In genomic region chr9:21265000-21265561, GRCm38 (mm10) we compare ENCODE assay signal across 7 mouse cellular contexts. TPM values are rescaled to one million over a fixed set of nuclear protein-coding genes. Genes with fewer than 3 reads are reported as not detected.
DNase-seq lines count a peak whose midpoint lies in the region; ATAC-seq lines count a peak whose summit lies in the region.

TSS of gene Atg4d (plus strand) at chr9:21265293.

- peak within 1 kb of the TSS; percentile 81 for H3K9ac ChIP-seq in intestine, embryonic 16.5 days (ENCODE audit: low read depth, low read length)
- H3K9ac ChIP-seq in midbrain, embryonic 11.5 days (ENCODE audit: low read length), result peak within 1 kb of the TSS; percentile 95

- H3K36me3 ChIP-seq in intestine, embryonic 16.5 days (ENCODE audit: control insufficient read depth, insufficient read depth, low read length), result peaks cover 11% of the 10 kb centered on the region
- H3K36me3 ChIP-seq in midbrain, embryonic 11.5 days (ENCODE audit: control insufficient read depth, insufficient read depth, low read length), result peaks cover 3% of the 10 kb centered on the region

- H3K27me3 ChIP-seq in intestine, embryonic 16.5 days (replicated peaks; ENCODE audit: control insufficient read depth, insufficient read depth, low read length), result no peaks in the 10 kb centered on the region
- H3K27me3 ChIP-seq in midbrain, embryonic 11.5 days (ENCODE audit: control insufficient read depth, insufficient read depth, low read length), result no peaks in the 10 kb centered on the region

- peaks cover 31% of the 10 kb centered on the region for H3K4me1 ChIP-seq in intestine, embryonic 16.5 days (ENCODE audit: control insufficient read depth, insufficient read depth, low read length)
- peaks cover 16% of the 10 kb centered on the region for H3K4me1 ChIP-seq in midbrain, embryonic 11.5 days (ENCODE audit: control insufficient read depth, insufficient read depth, low read length)

- H3K9me3 ChIP-seq in intestine, embryonic 16.5 days (ENCODE audit: control insufficient read depth, low read length), result no peaks in the 10 kb centered on the region
- no peaks in the 10 kb centered on the region for H3K9me3 ChIP-seq in midbrain, embryonic 11.5 days (ENCODE audit: control insufficient read depth, low read length)

- ATAC-seq in intestine, embryonic 16.5 days, result peak; percentile 97
- peak; percentile 99 for ATAC-seq in midbrain, embryonic 11.5 days (ENCODE audit: low FRiP score)

- H3K27ac ChIP-seq in intestine, embryonic 16.5 days (ENCODE audit: low read length), result peak within 1 kb of the TSS; percentile 88
- peak within 1 kb of the TSS; percentile 54 for H3K27ac ChIP-seq in midbrain, embryonic 11.5 days (ENCODE audit: low read depth, low read length)

- intact Hi-C loops in left cerebral cortex, postnatal 36 days (cut with DNase I), result loop anchor here (2.0 kb wide), 1 partner anchor 26 kb away; the partner anchor contains the start of gene Keap1

- peak within 1 kb of the TSS; percentile 68 for H3K4me3 ChIP-seq in intestine, embryonic 16.5 days (ENCODE audit: low read length)
- H3K4me3 ChIP-seq in midbrain, embryonic 11.5 days (ENCODE audit: low read depth, low read length), result peak within 1 kb of the TSS; percentile 71

- DNase-seq in adrenal gland, adult 8-10 months, result peak; percentile 99
- peak; percentile 99 for DNase-seq in embryo, embryonic 9.5 days (ENCODE audit: extremely low spot score)
- DNase-seq in gastrocnemius, postnatal 4 days (ENCODE audit: low spot score in 2 of 2), result peak; percentile 98 to 99
- peak; percentile 95 to 96 for DNase-seq in left cerebral cortex, postnatal 36 days (ENCODE audit: low spot score in 2 of 2)
- DNase-seq in midbrain, embryonic 11.5 days (ENCODE audit: low spot score, missing footprints), result peak; percentile 100
- DNase-seq in skeletal muscle tissue, adult 2 months (ENCODE audit: low read depth, low spot score), result peak; percentile 99

- WGBS in intestine, embryonic 16.5 days, result under 1% methylated on average over 49 of the region's 49 CpGs
- WGBS in midbrain, embryonic 11.5 days, result under 1% methylated on average over 49 of the region's 49 CpGs

- H3K4me2 ChIP-seq in intestine, embryonic 16.5 days (ENCODE audit: low read depth, low read length), result peak within 1 kb of the TSS; percentile 73
- H3K4me2 ChIP-seq in midbrain, embryonic 11.5 days, result peak within 1 kb of the TSS; percentile 87

RNA-seq across cellular contexts. Expression of gene Atg4d, which starts in this region (rescaled TPM):
- 10 to 100 TPM; 38.7 to 47.3 (median 40.8) TPM for total RNA-seq in adrenal gland, adult 8-10 months (2022)
- 10 to 100 TPM; 28.0 to 30.0 TPM for total RNA-seq in gastrocnemius, postnatal 4 days (2021)
- polyA plus RNA-seq in intestine, embryonic 16.5 days (2015; fragmentation: Nextera tagmentation; extraction: Ambion mirVana), result 62.1 and 62.3 TPM in 2 replicates
- total RNA-seq in left cerebral cortex, postnatal 36 days (2021), result 10 to 100 TPM; 47.1 to 48.8 TPM
- 37.2 and 45.8 TPM in 2 replicates for polyA plus RNA-seq in midbrain, embryonic 11.5 days (2014; fragmentation: Nextera tagmentation; extraction: Ambion mirVana)

Comparison
In these comparisons a context has a peak if more than half of its experiments do, and no peak if none do; other contexts are left out.
1. Peak in every context shown above with its lines: DNase-seq, ATAC-seq, H3K4me3 ChIP-seq and H3K27ac ChIP-seq.